Mouse (Mus musculus) megakaryocyte, embryonic 14.5 days (primary cell): Measurements from ENCODE around the gene Rai14.

Experiments used
- FLI1 ChIP-seq: IDR thresholded peaks from 2 replicates; pipeline ENCODE4 v1.6.1; 2012; ENCODE audit warnings: low read length, inconsistent platforms, mixed read lengths
- GATA1 ChIP-seq: IDR thresholded peaks from 3 replicates; pipeline ENCODE4 v1.6.1; 2012; ENCODE audit warnings: mixed read lengths, low read length, inconsistent platforms, borderline replicate concordance

- TF ChIP-seq GATA1, result no peak
- TF ChIP-seq FLI1, result no peak
These were observed 41.5 kb downstream of the Rai14 start for GRCm38 (mm10) chr15:10672880-10673279.
